Comparison of ENCODE assay signal across 27 mouse cellular contexts in genomic region chr11:104579575-104579974, GRCm38 (mm10). TPM values are rescaled to one million over a fixed set of nuclear protein-coding genes. Genes with fewer than 3 reads are reported as not detected.
DNase-seq lines count a peak whose midpoint lies in the region; ATAC-seq lines count a peak whose summit lies in the region.
"Had no signal": no experiment of that assay in that cellular context is flagged by ENCODE, and none has a peak within 500 bp of the region (broad histone marks: within the 10 kb centered on the region; RNA-seq: fewer than 3 reads in every experiment).

No protein-coding gene starts in this region.

- H3K27me3 ChIP-seq in heart, embryonic 10.5 days (ENCODE audit: insufficient read depth, poor library complexity, severe bottlenecking), result no peaks in the 10 kb centered on the region
- H3K27me3 ChIP-seq in heart, embryonic 13.5 days (replicated peaks), result no peaks in the 10 kb centered on the region
- no peaks in the 10 kb centered on the region for H3K27me3 ChIP-seq in heart, embryonic 16.5 days (ENCODE audit: control insufficient read depth, insufficient read depth, low read length)
- H3K27me3 ChIP-seq: forebrain, embryonic 13.5 days; hindbrain, embryonic 12.5 days; hindbrain, embryonic 15.5 days had no signal

- peaks cover 59% of the 10 kb centered on the region for H3K36me3 ChIP-seq in heart, embryonic 10.5 days
- peaks cover 55% of the 10 kb centered on the region for H3K36me3 ChIP-seq in heart, embryonic 13.5 days
- peaks cover 3% of the 10 kb centered on the region; the same call in 1 of the 2 replicates for H3K36me3 ChIP-seq in heart, embryonic 16.5 days (ENCODE audit: control insufficient read depth, insufficient read depth)
- H3K36me3 ChIP-seq: embryonic facial prominence, embryonic 10.5 days; embryonic facial prominence, embryonic 13.5 days; hindbrain, embryonic 12.5 days; hindbrain, embryonic 15.5 days had no signal

- no peaks in the 10 kb centered on the region for H3K9me3 ChIP-seq in heart, embryonic 10.5 days
- H3K9me3 ChIP-seq in heart, embryonic 13.5 days, result no peaks in the 10 kb centered on the region
- H3K9me3 ChIP-seq in heart, embryonic 16.5 days (replicated peaks; ENCODE audit: control insufficient read depth, low read length), result no peaks in the 10 kb centered on the region
- H3K9me3 ChIP-seq: embryonic facial prominence, embryonic 10.5 days; embryonic facial prominence, embryonic 13.5 days; forebrain, embryonic 13.5 days; hindbrain, embryonic 12.5 days; hindbrain, embryonic 15.5 days had no signal

- DNase-seq in heart, embryonic 10.5 days (ENCODE audit: low spot score), result no peak
- no peak for DNase-seq in heart, postnatal 4 days
- no peak for DNase-seq in heart, postnatal 25 days (ENCODE audit: low spot score)
- no peak for DNase-seq in heart, postnatal 14 days
- DNase-seq: adrenal gland, adult 8-10 months; adrenal gland, postnatal 25 days; cerebellum, adult 11-12 months; cerebellum, adult 8-10 months; cerebellum, postnatal 10 days; cerebellum, postnatal 36 days; embryo, embryonic 11 days; forebrain, postnatal 0 days; gastrocnemius, adult 2 months; gastrocnemius, postnatal 14 days; kidney, adult 2 months had no signal

- peaks cover 48% of the 10 kb centered on the region for H3K4me1 ChIP-seq in heart, embryonic 10.5 days
- peaks cover 71% of the 10 kb centered on the region for H3K4me1 ChIP-seq in heart, embryonic 13.5 days
- H3K4me1 ChIP-seq in heart, embryonic 16.5 days (ENCODE audit: control insufficient read depth, insufficient read depth, low read length), result peaks cover 43% of the 10 kb centered on the region
- H3K4me1 ChIP-seq: forebrain, embryonic 13.5 days had no signal

- H3K27ac ChIP-seq in heart, embryonic 10.5 days, result peak overlapping the region; percentile 88; the same call in 1 of the 2 replicates
- peak overlapping the region; percentile 97 for H3K27ac ChIP-seq in heart, embryonic 13.5 days (replicated peaks)
- H3K27ac ChIP-seq in heart, embryonic 16.5 days (ENCODE audit: low read length), result peak overlapping the region; percentile 17; the same call in 1 of the 2 replicates
- H3K27ac ChIP-seq: embryonic facial prominence, embryonic 10.5 days; embryonic facial prominence, embryonic 13.5 days; forebrain, embryonic 13.5 days; gastrocnemius, adult 2 months; hindbrain, embryonic 12.5 days; hindbrain, embryonic 15.5 days; kidney, postnatal 0 days had no signal

- intact Hi-C loops in heart, postnatal 25 days (cut with DNase I), result no loop called here
- intact Hi-C loops in heart, postnatal 14 days (cut with DNase I), result no loop called here

- ATAC-seq in heart, embryonic 13.5 days (ENCODE audit: extremely low read depth, insufficient number of reproducible peaks, low FRiP score, low TSS enrichment), result no peak
- ATAC-seq in heart, embryonic 16.5 days (replicated peaks; ENCODE audit: extremely low read depth, insufficient read depth, low FRiP score), result no peak
- ATAC-seq in activated CD4-positive, CD25-positive, alpha-beta regulatory T cell, adult 4 months, result no peak
- ATAC-seq: CD4-positive, CD25-positive, alpha-beta regulatory T cell, adult 4 months; forebrain, embryonic 13.5 days; intestine, postnatal 0 days had no signal

- peak overlapping the region; percentile 94 for H3K9ac ChIP-seq in heart, embryonic 13.5 days
- peak overlapping the region; percentile 74 for H3K9ac ChIP-seq in heart, embryonic 16.5 days (ENCODE audit: low read length)
- H3K9ac ChIP-seq: embryonic facial prominence, embryonic 13.5 days; forebrain, embryonic 13.5 days; forebrain, postnatal 0 days; hindbrain, embryonic 12.5 days; hindbrain, embryonic 15.5 days had no signal

- 70% methylated on average over 8 of the region's 8 CpGs for WGBS in heart, embryonic 10.5 days
- 59% methylated on average over 8 of the region's 8 CpGs for WGBS in heart, embryonic 13.5 days
- 64% methylated on average over 8 of the region's 8 CpGs for WGBS in heart, embryonic 16.5 days

- H3K4me3 ChIP-seq in heart, embryonic 10.5 days, result peak overlapping the region; percentile 66
- peak overlapping the region; percentile 66 for H3K4me3 ChIP-seq in heart, embryonic 13.5 days
- H3K4me3 ChIP-seq in heart, embryonic 16.5 days (ENCODE audit: low read length), result peak overlapping the region; percentile 49
- H3K4me3 ChIP-seq: embryonic facial prominence, embryonic 10.5 days; embryonic facial prominence, embryonic 13.5 days; erythroblast, embryonic 14.5 days; forebrain, embryonic 13.5 days; gastrocnemius, adult 2 months; hindbrain, embryonic 12.5 days; hindbrain, embryonic 15.5 days had no signal

- H3K4me2 ChIP-seq in heart, embryonic 13.5 days, result peak overlapping the region; percentile 73
- peak overlapping the region; percentile 36 for H3K4me2 ChIP-seq in heart, embryonic 16.5 days (ENCODE audit: low read depth, low read length)
- H3K4me2 ChIP-seq: embryonic facial prominence, embryonic 13.5 days; forebrain, embryonic 13.5 days; hindbrain, embryonic 12.5 days; hindbrain, embryonic 15.5 days had no signal

RNA-seq across cellular contexts. Expression of gene Itgb3, which starts 28.2 kb away (rescaled TPM):
- polyA plus RNA-seq in heart, embryonic 10.5 days (2016; fragmentation: Nextera tagmentation; extraction: Ambion mirVana), result 9.1 and 9.9 TPM in 2 replicates
- total RNA-seq in heart, postnatal 4 days (2021), result 1 to 10 TPM; 6.8 to 6.9 TPM
- polyA plus RNA-seq in heart, embryonic 13.5 days (2015; fragmentation: Nextera tagmentation; extraction: Ambion mirVana), result 5.0 and 5.1 TPM in 2 replicates
- 1 to 10 TPM; 3.1 to 3.8 TPM for total RNA-seq in heart, postnatal 25 days (2021)
- 3.5 and 4.0 TPM in 2 replicates for polyA plus RNA-seq in heart, embryonic 16.5 days (2015; fragmentation: Nextera tagmentation; extraction: Ambion mirVana)
- total RNA-seq in heart, postnatal 14 days (2021), result 1 to 10 TPM; 4.8 to 4.9 TPM
- 10 to 100 TPM; 12.8 to 14.3 TPM for polyA plus RNA-seq in activated CD4-positive, CD25-positive, alpha-beta regulatory T cell, adult 4 months (2017; shearing (Covaris generic))

RNA-seq across cellular contexts. Expression of gene Myl4, which starts 29.1 kb away (rescaled TPM):
- polyA plus RNA-seq in heart, embryonic 10.5 days (2016; fragmentation: Nextera tagmentation; extraction: Ambion mirVana), result 1,777 and 2,791 TPM in 2 replicates
- 100 to 1,000 TPM; 908 to 955 TPM for total RNA-seq in heart, postnatal 4 days (2021)
- polyA plus RNA-seq in heart, embryonic 13.5 days (2015; fragmentation: Nextera tagmentation; extraction: Ambion mirVana), result 2,381 and 2,697 TPM in 2 replicates
- total RNA-seq in heart, postnatal 25 days (2021), result 100 to 1,000 TPM; 832 to 984 TPM
- 1,596 and 1,841 TPM in 2 replicates for polyA plus RNA-seq in heart, embryonic 16.5 days (2015; fragmentation: Nextera tagmentation; extraction: Ambion mirVana)
- total RNA-seq in heart, postnatal 14 days (2021), result 100 to 1,000 TPM; 280 to 698 TPM
- 10 to 100 TPM in 1 of 2 experiments, 1 to 10 TPM in 1; 8.4 to 12.0 TPM for polyA plus RNA-seq in activated CD4-positive, CD25-positive, alpha-beta regulatory T cell, adult 4 months (2017; shearing (Covaris generic))

RNA-seq across cellular contexts. Expression of gene Cdc27, which starts 29.2 kb away (rescaled TPM):
- polyA plus RNA-seq in heart, embryonic 10.5 days (2016; fragmentation: Nextera tagmentation; extraction: Ambion mirVana), result 39.0 and 39.8 TPM in 2 replicates
- 10 to 100 TPM; 44.5 to 49.0 TPM for total RNA-seq in heart, postnatal 4 days (2021)
- 31.7 TPM in 2 replicates for polyA plus RNA-seq in heart, embryonic 13.5 days (2015; fragmentation: Nextera tagmentation; extraction: Ambion mirVana)
- total RNA-seq in heart, postnatal 25 days (2021), result 10 to 100 TPM; 28.6 to 29.7 TPM
- 30.3 and 33.9 TPM in 2 replicates for polyA plus RNA-seq in heart, embryonic 16.5 days (2015; fragmentation: Nextera tagmentation; extraction: Ambion mirVana)
- total RNA-seq in heart, postnatal 14 days (2021), result 10 to 100 TPM; 23.2 to 26.5 TPM
- polyA plus RNA-seq in activated CD4-positive, CD25-positive, alpha-beta regulatory T cell, adult 4 months (2017; shearing (Covaris generic)), result 10 to 100 TPM; 18.3 to 21.7 TPM

Comparison
In these comparisons a context has a peak if more than half of its experiments do, and no peak if none do; other contexts are left out.
1. H3K27ac ChIP-seq: peak in every context shown above with its lines; median percentile 97 in heart, embryonic 13.5 days; 88 in heart, embryonic 10.5 days; 17 in heart, embryonic 16.5 days.
2. RNA of gene Myl4, which starts 29.1 kb away (polyA plus RNA-seq): 2,381 to 2,697 TPM in heart, embryonic 13.5 days, 1,596 to 1,841 TPM in heart, embryonic 16.5 days and 1,777 to 2,791 TPM in heart, embryonic 10.5 days; 8.4 to 12.0 TPM in activated CD4-positive, CD25-positive, alpha-beta regulatory T cell, adult 4 months; every median in the first group is over 100 times any median in the second.
3. Peak in every context shown above with its lines, with median percentiles within 50 percentile points of each other: H3K4me3 ChIP-seq.